Mouse (Mus musculus) cerebellum, adult 9-10 months (tissue): ENCODE data around the gene Olfml3.

Experiments used
- DNase-seq: peaks from one replicate; pipeline ENCODE4 v3.0.0; 2022

The Olfml3 gene

DNA sequence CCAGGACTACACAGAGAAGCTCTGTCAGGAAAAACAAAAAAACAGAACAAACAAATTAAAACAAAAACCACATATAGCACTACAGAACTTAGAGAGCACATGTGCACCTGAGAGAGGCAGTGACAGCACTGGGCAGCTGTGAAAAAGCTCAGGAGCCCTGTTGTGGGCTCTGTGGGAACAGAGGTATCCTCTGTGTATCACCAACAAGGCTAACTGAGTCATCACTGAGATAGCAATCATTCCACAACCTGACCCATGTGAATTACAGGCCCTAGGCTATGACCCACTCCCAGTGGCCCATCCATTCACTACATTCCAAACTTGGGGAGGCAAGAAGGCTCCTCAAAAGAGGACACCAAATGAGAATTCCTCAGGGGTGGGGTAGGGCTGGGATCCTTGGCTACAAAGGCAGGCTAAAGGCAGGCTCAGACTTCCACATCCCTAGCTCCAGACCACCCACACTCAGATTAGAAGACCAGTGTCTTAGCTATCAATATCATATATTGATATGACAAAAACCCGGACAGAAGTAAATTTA lies 41.3 kb downstream of the Olfml3 start:
- DNase-seq, result no peak

DNA sequence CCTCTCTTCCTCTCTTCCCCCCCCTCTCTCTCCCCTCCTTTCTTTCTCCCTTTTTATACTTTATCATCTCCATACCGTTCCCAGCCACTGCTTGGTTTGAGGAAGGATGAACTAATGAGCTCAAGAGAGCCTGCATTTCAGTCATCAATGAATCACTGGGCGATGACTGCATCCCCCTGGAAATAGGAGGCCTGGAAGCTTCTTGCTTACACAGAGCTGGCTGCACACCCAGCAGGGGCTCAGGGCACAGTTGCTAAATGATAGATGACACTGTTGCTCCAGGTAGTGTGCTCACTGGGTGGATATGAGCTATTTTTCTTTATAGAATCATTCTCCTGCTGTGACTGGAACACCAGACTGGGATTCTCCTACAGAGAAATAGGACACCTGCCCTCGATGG lies 42.2 kb downstream of the Olfml3 start:
- DNase-seq, result no peak

DNA sequence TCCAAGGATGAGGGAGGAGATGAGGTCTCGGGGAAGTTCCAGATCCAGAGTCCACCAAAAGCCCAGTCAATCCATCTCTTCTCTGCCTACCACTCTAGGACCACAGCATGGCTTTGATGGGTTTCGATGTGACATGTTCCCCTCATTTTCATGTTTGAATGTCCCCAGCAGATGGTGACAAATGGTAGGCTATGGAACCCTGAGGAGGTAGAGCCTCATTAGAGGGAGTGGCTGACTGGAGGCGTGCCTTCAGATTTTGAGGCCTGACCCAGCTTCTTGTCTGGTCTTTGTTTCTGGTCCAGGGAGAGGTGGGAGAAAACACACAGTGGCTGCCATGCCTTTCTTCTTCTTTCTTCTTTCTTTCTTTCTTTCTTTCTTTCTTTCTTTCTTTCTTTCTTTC lies 47.3 kb downstream of the Olfml3 start:
- no peak for DNase-seq

DNA sequence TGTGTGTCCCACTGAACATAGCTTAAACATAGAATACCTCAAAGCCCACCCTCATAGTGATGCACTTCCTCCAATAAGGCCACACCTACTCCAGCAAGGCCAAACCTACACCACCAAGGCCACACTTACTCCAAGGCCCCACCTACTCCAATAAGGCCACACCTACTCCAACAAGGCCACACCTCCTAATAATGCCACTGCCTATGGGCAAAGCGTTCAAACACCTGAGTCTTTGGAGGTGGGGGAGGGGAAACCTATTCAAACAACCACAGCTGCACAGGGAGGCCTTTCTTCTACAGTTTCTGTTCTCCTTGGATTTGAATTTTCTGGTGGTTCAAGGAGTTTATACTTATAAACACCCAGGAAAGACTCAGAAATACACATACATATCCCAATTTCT lies 48.8 kb downstream of the Olfml3 start:
- no peak for DNase-seq

DNA sequence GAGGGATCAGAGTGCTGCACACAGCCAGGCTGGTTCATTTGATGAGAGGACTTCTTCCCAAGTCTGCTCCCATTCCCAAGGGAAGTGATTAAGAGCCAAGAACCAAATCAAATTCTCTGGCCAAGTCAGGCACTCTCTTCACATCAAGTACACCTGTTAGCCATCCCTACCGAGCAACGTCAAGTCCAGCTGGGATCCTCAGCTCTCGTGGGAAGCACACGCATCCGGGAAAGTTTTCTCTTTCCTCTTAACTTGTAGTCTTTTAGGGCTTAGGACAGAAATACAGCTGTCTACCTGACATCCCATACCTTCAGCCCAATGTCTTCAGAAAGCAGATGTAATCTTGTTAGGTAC lies 53.9 kb downstream of the Olfml3 start:
- DNase-seq, result no peak

DNA sequence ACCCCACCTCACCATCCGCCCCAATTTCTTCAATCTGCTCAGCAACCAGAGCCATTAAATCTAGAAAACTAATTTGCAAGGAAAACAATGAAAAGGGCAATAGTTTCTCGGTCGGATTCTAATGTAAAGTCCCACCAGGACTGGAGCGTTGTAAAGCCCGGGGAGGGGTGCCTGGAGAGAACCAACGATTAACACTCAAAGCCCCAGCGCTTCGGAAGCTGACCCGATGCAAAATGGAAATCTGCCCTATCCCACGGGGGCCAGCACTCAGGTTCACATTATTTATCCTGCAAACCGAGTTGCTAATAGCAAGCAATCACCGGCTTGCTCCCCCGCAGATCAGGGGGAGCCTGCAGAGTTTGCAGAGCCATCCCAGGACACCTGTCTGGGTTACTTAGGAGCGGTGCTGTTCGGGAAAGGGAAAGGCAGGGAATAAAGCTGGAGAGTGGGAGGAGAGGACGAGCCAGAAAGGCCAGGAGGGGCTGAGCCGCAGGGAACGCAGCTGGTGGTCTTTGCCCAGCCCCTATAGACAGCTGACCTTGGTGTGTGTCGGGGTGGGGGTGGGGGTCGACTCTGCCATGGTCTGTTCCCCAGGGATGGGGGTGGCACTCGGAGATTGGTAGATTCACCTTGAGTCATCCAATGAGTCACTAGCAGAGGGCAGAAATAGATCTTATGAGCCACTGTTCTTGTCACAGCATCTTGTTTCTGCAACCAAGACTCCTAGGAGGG lies 54.4 kb downstream of the Olfml3 start:
- no peak for DNase-seq

DNA sequence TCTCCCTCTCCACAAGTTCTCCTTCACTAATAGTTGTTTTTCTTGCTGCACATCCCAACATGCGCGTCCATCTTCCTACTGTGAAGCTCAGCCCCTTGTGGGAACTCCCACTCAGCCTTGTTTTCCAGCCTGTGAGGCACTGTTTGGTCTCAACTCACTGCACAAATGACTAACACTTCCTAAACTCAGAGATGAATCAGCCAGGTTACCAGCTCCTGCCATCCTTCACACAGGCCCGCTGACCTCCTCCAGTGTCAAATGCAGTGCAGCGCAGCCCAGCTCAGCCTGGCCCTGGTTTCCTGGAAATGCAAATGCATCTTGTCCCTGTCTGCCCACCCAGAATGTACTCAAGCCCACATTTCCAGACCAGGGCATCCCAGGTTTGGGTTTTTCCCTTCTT lies 55.3 kb downstream of the Olfml3 start:
- no peak for DNase-seq

DNA sequence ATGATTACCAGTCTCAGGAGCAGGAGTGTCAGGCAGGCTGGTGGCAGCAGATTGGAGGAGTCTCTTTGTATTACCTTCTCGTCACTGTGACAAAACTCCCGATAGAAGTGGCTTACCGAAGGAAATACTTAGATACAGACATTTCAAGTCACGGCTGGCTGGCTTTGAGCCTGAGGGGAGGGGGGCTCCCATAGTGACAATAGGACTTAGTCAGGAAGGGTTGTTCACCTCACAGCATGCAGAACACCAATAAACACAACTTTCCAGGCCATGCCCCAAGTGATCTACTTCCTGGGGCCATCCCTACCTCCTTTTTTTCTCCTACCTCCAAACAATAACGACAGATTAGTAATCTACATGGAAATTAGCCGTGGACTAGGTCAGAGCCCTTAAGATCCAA lies 59.0 kb downstream of the Olfml3 start:
- DNase-seq, result no peak

DNA sequence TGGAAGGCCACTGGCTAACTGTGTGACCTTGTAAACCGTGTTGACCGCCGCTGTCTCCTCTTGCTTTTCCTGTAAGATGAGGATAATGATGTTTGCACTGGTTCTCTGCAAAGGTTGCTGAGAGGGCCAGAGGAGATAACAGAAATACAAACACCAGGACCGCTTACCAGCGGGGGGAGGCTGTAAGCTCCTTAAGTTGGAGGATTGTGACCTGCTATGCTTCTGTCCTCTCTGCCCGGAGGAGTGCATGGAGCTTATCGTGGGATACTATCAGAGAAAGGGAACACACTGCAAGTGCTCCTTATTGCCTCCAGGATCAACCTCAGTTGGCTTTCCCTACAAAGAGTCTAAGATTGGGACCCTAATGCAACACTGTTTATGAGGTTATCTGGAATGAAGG lies 65.1 kb downstream of the Olfml3 start:
- DNase-seq, result no peak
